ENCODE assay signal across 8 mouse cellular contexts in the genomic region with DNA sequence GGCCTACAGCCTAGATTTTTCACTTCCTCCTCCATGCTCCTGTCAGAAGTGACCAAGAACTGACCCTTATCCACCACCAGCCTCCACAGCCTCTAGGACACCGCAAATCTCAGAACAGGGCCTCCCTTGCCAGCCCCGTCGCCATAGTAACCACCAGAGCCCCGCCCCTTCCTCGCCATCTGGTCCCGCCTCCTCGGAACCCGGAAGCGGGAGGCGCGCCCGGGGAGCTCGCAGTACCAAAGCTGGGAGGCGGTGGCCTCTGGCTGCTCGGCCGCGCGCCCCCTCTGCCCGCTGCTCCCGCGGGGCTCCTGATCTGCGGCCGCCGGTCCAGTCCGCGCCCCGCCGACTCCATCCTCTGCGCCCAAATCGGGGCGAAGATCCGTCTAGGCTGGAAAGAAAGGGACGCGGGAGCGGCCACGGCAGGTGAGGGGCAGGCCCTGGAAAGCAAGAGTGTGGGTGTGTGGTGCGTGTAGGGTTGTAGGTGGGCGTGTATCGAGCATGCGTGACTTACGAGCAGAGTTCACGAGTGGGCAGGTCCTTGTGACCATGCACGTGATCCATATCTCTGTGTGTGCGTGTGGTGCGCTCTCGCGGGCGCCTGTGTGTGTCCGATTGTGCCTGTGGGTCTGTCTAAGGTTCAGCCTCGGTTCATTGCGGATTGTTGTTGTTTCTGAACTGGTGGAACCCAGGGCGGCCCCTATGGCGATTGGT. TPM values are rescaled to one million over a fixed set of nuclear protein-coding genes. Genes with fewer than 3 reads are reported as not detected.
A peak's percentile ranks its signal among the peaks of the same experiment; 100 is the strongest.
DNase-seq lines count a peak whose midpoint lies in the region; ATAC-seq lines count a peak whose summit lies in the region.

TSS of gene Spg21 (plus strand) at position 216 of the 711 bp plus-strand sequence.

- no peaks in the 10 kb centered on the region for H3K9me3 ChIP-seq in intestine, embryonic 14.5 days (ENCODE audit: control insufficient read depth, low read length)

- intact Hi-C loops in left cerebral cortex, postnatal 14 days (cut with DNase I), result no loop called here

- H3K9ac ChIP-seq in intestine, embryonic 14.5 days (ENCODE audit: low read length), result peak within 1 kb of the TSS; percentile 79

- H3K4me3 ChIP-seq in intestine, embryonic 14.5 days (ENCODE audit: low read depth, low read length), result peak within 1 kb of the TSS; percentile 95

- WGBS in intestine, embryonic 14.5 days, result under 1% methylated on average over 48 of the region's 53 CpGs

- H3K4me2 ChIP-seq in intestine, embryonic 14.5 days (ENCODE audit: low read length), result peak within 1 kb of the TSS; percentile 70

- peak; percentile 97 to 100 for DNase-seq in adrenal gland, adult (ENCODE audit: inconsistent age in 2 of 2, low spot score in 1 of 2)
- peak; percentile 97 for DNase-seq in embryo, embryonic 10.5 days (ENCODE audit: low spot score)
- DNase-seq in gastrocnemius, postnatal 25 days, result peak; percentile 91
- DNase-seq in intestine, embryonic 14.5 days (ENCODE audit: low spot score), result peak; percentile 99
- peak; percentile 93 to 95 for DNase-seq in left cerebral cortex, postnatal 14 days (ENCODE audit: low spot score in 2 of 2)
- DNase-seq in mesoderm, embryonic 11.5 days (ENCODE audit: low read depth, low spot score), result peak; percentile 96
- peak; percentile 88 to 90 for DNase-seq in right cerebral cortex, postnatal 36 days (ENCODE audit: low spot score in 2 of 2)
- peak; percentile 96 for DNase-seq in yolk sac, embryonic 10.5 days (ENCODE audit: low spot score)

- peak within 1 kb of the TSS; percentile 79 for H3K27ac ChIP-seq in intestine, embryonic 14.5 days (ENCODE audit: low read depth)

- ATAC-seq in intestine, embryonic 14.5 days (replicated peaks; ENCODE audit: low FRiP score, low TSS enrichment, low read depth), result peak; percentile 98

- no peaks in the 10 kb centered on the region; the same call in 1 of the 2 replicates for H3K36me3 ChIP-seq in intestine, embryonic 14.5 days (ENCODE audit: control insufficient read depth, insufficient read depth, low read length)

- no peaks in the 10 kb centered on the region for H3K27me3 ChIP-seq in intestine, embryonic 14.5 days (replicated peaks; ENCODE audit: control insufficient read depth, insufficient read depth, low read length)

- H3K4me1 ChIP-seq in intestine, embryonic 14.5 days (replicated peaks; ENCODE audit: control insufficient read depth, insufficient read depth, low read length), result peaks cover 15% of the 10 kb centered on the region

RNA-seq across cellular contexts. Expression of gene Spg21, which starts in this region (rescaled TPM):
- 10 to 100 TPM in 1 of 2 experiments, 1 to 10 TPM in 1; 6.4 to 10.8 TPM for total RNA-seq in gastrocnemius, postnatal 25 days (2021)
- 85.9 and 92.8 TPM in 2 replicates for polyA plus RNA-seq in intestine, embryonic 14.5 days (2014; fragmentation: Nextera tagmentation; extraction: Ambion mirVana)
- 10 to 100 TPM; 27.0 to 27.8 TPM for total RNA-seq in left cerebral cortex, postnatal 14 days (2021)

Comparison
In these comparisons a context has a peak if more than half of its experiments do, and no peak if none do; other contexts are left out.
1. Peak in every context shown above with its lines: DNase-seq, ATAC-seq, H3K4me3 ChIP-seq and H3K27ac ChIP-seq.